Mouse (Mus musculus) heart, postnatal 0 days (tissue): ENCODE measurements around the gene Edc4. TPM values are rescaled to one million over a fixed set of nuclear protein-coding genes. Genes with fewer than 3 reads are reported as not detected.

Experiments
- ATAC-seq: fragments of 200-750 bp; cut with Nextera tagmentation; 2 replicates; pipeline ENCODE4 v1.8.0; 2017; ENCODE audit warnings: low read depth, moderate number of reproducible peaks, moderate library complexity; ENCODE audit not compliant: insufficient read depth
- DNase-seq: peaks from one replicate; pipeline ENCODE4 v3.0.0-alpha.2; 2016; ENCODE audit warnings: low spot score
- H3K27ac ChIP-seq: fragments of 300-500 bp; sonication (generic); 2 replicates; pipeline ENCODE4 v1.5.1; 2014; ENCODE audit warnings: low read depth, mild to moderate bottlenecking
- H3K27me3 ChIP-seq: fragments of 300-500 bp; sonication (generic); 2 replicates; pipeline ENCODE4 v1.6.1; 2014; ENCODE audit warnings: low read length, mixed read lengths; ENCODE audit not compliant: control insufficient read depth, insufficient read depth
- H3K36me3 ChIP-seq: fragments of 300-500 bp; sonication (generic); replicated peaks from 2 replicates; pipeline ENCODE4 v1.6.1; 2014; ENCODE audit warnings: low read length, mixed read lengths; ENCODE audit not compliant: control insufficient read depth, insufficient read depth
- H3K4me1 ChIP-seq: fragments of 300-500 bp; sonication (generic); 2 replicates; pipeline ENCODE4 v1.6.1; 2014; ENCODE audit warnings: antibody characterized with exemption; ENCODE audit not compliant: control insufficient read depth, insufficient read depth
- H3K4me2 ChIP-seq: fragments of 300-500 bp; sonication (generic); 2 replicates; pipeline ENCODE4 v1.6.1; 2014; ENCODE audit warnings: low read depth, mild to moderate bottlenecking, low read length, moderate library complexity
- H3K4me3 ChIP-seq: fragments of 300-500 bp; sonication (generic); 2 replicates; pipeline ENCODE4 v1.5.1; 2014; ENCODE audit warnings: low read depth, low read length
- H3K9ac ChIP-seq: fragments of 300-500 bp; sonication (generic); replicated peaks from 2 replicates; pipeline ENCODE4 v1.6.1; 2014; ENCODE audit warnings: low read depth, low read length, mixed read lengths
- H3K9me3 ChIP-seq: fragments of 300-500 bp; sonication (generic); replicated peaks from 2 replicates; pipeline ENCODE4 v1.6.1; 2016; ENCODE audit warnings: low read length; ENCODE audit not compliant: control insufficient read depth
- CTCF ChIP-seq: IDR thresholded peaks from 2 replicates; pipeline ENCODE4 v1.5.1; 2016; ENCODE audit warnings: antibody characterized with exemption, control low read depth, low read depth
- EP300 ChIP-seq: IDR thresholded peaks from 2 replicates; pipeline ENCODE4 v1.6.1; 2016; ENCODE audit warnings: antibody characterized with exemption, low read depth
- WGBS: fragments of 180-500 bp; shearing (Covaris S2); extraction: QIAGEN DNeasy Blood & Tissue Kit; methylation state at CpG from one replicate; pipeline ENCODE4 v1.1.7; 2014; 5-methylcytosine and 5-hydroxymethylcytosine counted together
- polyA plus RNA-seq: library from polyadenylated mRNA; unstranded; fragments of >200 nt; fragmentation: Nextera tagmentation; extraction: Ambion mirVana; gene quantifications from 2 replicates; pipeline ENCODE4 v1.2.1, GENCODE M21; 2015
- total RNA-seq: library from RNA; depleted of rRNA; stranded (reverse); fragments of >200 nt; gene quantifications from 2 replicates; pipeline ENCODE4 v1.2.3, GENCODE M21; 2014; ENCODE audit warnings: low replicate concordance

Edc4 gene
- total and polyA plus RNA-seq, 2 experiments from 2014 or later, result 18.1 to 44.9 TPM

- peaks cover 27% of the 10 kb centered on the region for H3K36me3 ChIP-seq
- ATAC-seq (no peak), DNase-seq (no peak)
- H3K9me3 ChIP-seq, result no peaks in the 10 kb centered on the region
- H3K4me2 ChIP-seq, result no peak overlapping the region
- peaks cover 4% of the 10 kb centered on the region; the same call in 1 of the 2 replicates for H3K4me1 ChIP-seq
- WGBS, result 81% methylated on average over 3 of the region's 3 CpGs
- no peak for TF ChIP-seq CTCF
- TF ChIP-seq EP300, result no peak
- no peak overlapping the region for H3K9ac ChIP-seq
- H3K27me3 ChIP-seq, result no peaks in the 10 kb centered on the region
- no peak overlapping the region for H3K27ac ChIP-seq
- H3K4me3 ChIP-seq, result no peak overlapping the region
Measured at GRCm38 (mm10) chr8:105931271-105931670, 50.6 kb downstream of the Edc4 start.

GRCm38 (mm10) chr8:105932525-105932924, 51.8 kb downstream of the Edc4 start:
- no peak overlapping the region for H3K9ac ChIP-seq
- H3K36me3 ChIP-seq, result peaks cover 27% of the 10 kb centered on the region
- no peaks in the 10 kb centered on the region for H3K9me3 ChIP-seq
- ATAC-seq, result no peak
- TF ChIP-seq CTCF, result no peak
- no peak for TF ChIP-seq EP300
- WGBS, result 86% methylated on average over 11 of the region's 11 CpGs
- H3K27ac ChIP-seq, result no peak overlapping the region
- no peak overlapping the region for H3K4me2 ChIP-seq
- DNase-seq, result no peak
- H3K4me1 ChIP-seq, result peaks cover 4% of the 10 kb centered on the region; the same call in 1 of the 2 replicates
- no peaks in the 10 kb centered on the region for H3K27me3 ChIP-seq
- no peak overlapping the region for H3K4me3 ChIP-seq

- H3K4me1 ChIP-seq, result peaks cover 10% of the 10 kb centered on the region; the same call in 1 of the 2 replicates
- DNase-seq, result no peak
- no peak within 1 kb of the TSS for H3K4me3 ChIP-seq
- 89% methylated on average over 2 of the region's 2 CpGs for WGBS
- ATAC-seq, result no peak
- H3K27ac ChIP-seq, result no peak within 1 kb of the TSS
- peaks cover 27% of the 10 kb centered on the region for H3K36me3 ChIP-seq
- H3K27me3 ChIP-seq, result no peaks in the 10 kb centered on the region
- H3K9ac ChIP-seq, result 0 out of 2 replicates have a peak within 1 kb of the TSS, but pooled peaks have one; percentile 4
- no peak for TF ChIP-seq EP300
- TF ChIP-seq CTCF, result no peak
- no peaks in the 10 kb centered on the region for H3K9me3 ChIP-seq
- no peak within 1 kb of the TSS for H3K4me2 ChIP-seq
Measured at GRCm38 (mm10) chr8:105933762-105934161, 53.1 kb downstream of the Edc4 start, which contains the start of gene Ctrl. TSS of gene Ctrl (minus strand) at chr8:105933862.

- H3K9ac ChIP-seq, result no peak overlapping the region
- no peak overlapping the region for H3K4me3 ChIP-seq
- no peak for TF ChIP-seq CTCF
- TF ChIP-seq EP300, result no peak
- no peak overlapping the region for H3K27ac ChIP-seq
- H3K4me2 ChIP-seq, result no peak overlapping the region
- WGBS, result 57% methylated on average over 6 of the region's 6 CpGs
- no peaks in the 10 kb centered on the region for H3K9me3 ChIP-seq
- H3K27me3 ChIP-seq, result no peaks in the 10 kb centered on the region
- ATAC-seq (no peak), DNase-seq (no peak)
- peaks cover 10% of the 10 kb centered on the region; the same call in 1 of the 2 replicates for H3K4me1 ChIP-seq
- H3K36me3 ChIP-seq, result peaks cover 22% of the 10 kb centered on the region
Measured at GRCm38 (mm10) chr8:105935105-105935504, 54.4 kb downstream of the Edc4 start.

GRCm38 (mm10) chr8:105935863-105936603, 55.4 kb downstream of the Edc4 start:
- Histone ChIP-seq H3K36me3 (peaks cover 18% of the 10 kb centered on the region), H3K9me3 (no peaks in the 10 kb centered on the region), H3K27ac (peak overlapping the region; percentile 54; the same call in 1 of the 2 replicates), H3K4me2 (peak overlapping the region; percentile 97), H3K4me1 (peaks cover 10% of the 10 kb centered on the region; the same call in 1 of the 2 replicates), H3K27me3 (no peaks in the 10 kb centered on the region), H3K9ac (peak overlapping the region; percentile 81; the same call in 1 of the 2 replicates), H3K4me3 (peak overlapping the region; percentile 82)
- TF ChIP-seq EP300 (no peak), CTCF (no peak)
- WGBS, result 36% methylated on average over 7 of the region's 7 CpGs
- ATAC-seq, result no peak
- no peak for DNase-seq
